Mouse (Mus musculus) C2C12 (cell line): Measurements from ENCODE around the gene Tbc1d16. TPM values are rescaled to one million over a fixed set of nuclear protein-coding genes. Genes with fewer than 3 reads are reported as not detected.

Experiments used
- H3K27me3 ChIP-seq: one replicate; pipeline ENCODE4 v1.6.1; 2011; ENCODE audit not compliant: control insufficient read depth, insufficient read depth, insufficient read length
- H3K36me3 ChIP-seq: one replicate; pipeline ENCODE4 v1.6.1; 2011; ENCODE audit not compliant: control insufficient read depth, insufficient read depth
- H3K4me3 ChIP-seq: one replicate; pipeline ENCODE4 v1.5.1; 2011; ENCODE audit warnings: mild to moderate bottlenecking, control low read depth; ENCODE audit not compliant: poor library complexity, insufficient read depth, severe bottlenecking
- H3K79me2 ChIP-seq: one replicate; pipeline ENCODE4 v1.6.1; 2011; ENCODE audit not compliant: control insufficient read depth, insufficient read depth
- H3K79me3 ChIP-seq: one replicate; pipeline ENCODE4 v1.6.1; 2011; ENCODE audit warnings: low read depth, control low read depth
- H3ac ChIP-seq: one replicate; pipeline ENCODE3; 2011; ENCODE audit warnings: low read depth; ENCODE audit not compliant: control insufficient read depth, insufficient read length
- CEBPB ChIP-seq: IDR thresholded peaks from one replicate; pipeline ENCODE4 v1.6.1; 2011; ENCODE audit warnings: low read depth, mild to moderate bottlenecking, control low read depth, moderate library complexity
- CTCF ChIP-seq: IDR thresholded peaks from one replicate; pipeline ENCODE4 v1.5.1; 2011; ENCODE audit not compliant: control insufficient read depth, insufficient read depth, insufficient read length
- FOSL1 ChIP-seq: IDR thresholded peaks from one replicate; pipeline ENCODE4 v1.8.0; 2011; ENCODE audit warnings: mild to moderate bottlenecking, low read length; ENCODE audit not compliant: poor library complexity, insufficient read depth, severe bottlenecking
- MAX ChIP-seq: IDR thresholded peaks from one replicate; pipeline ENCODE4 v1.6.1; 2011; ENCODE audit warnings: mild to moderate bottlenecking, control low read depth
- MYOD1 ChIP-seq: IDR thresholded peaks from one replicate; pipeline ENCODE4 v1.6.1; 2011; ENCODE audit warnings: low read depth; ENCODE audit not compliant: control insufficient read depth, insufficient read length
- MYOG ChIP-seq: IDR thresholded peaks from one replicate; pipeline ENCODE4 v1.6.1; 2011; ENCODE audit not compliant: control insufficient read depth, insufficient read length; ENCODE audit errors: extremely low read depth
- USF1 ChIP-seq: IDR thresholded peaks from one replicate; pipeline ENCODE4 v1.6.1; 2011; ENCODE audit warnings: low read depth, mild to moderate bottlenecking, control low read depth, moderate library complexity
- polyA plus RNA-seq: library from polyadenylated mRNA; unstranded; fragments of >200 nt; fragmentation: generic; extraction: Trizol; gene quantifications from one replicate; pipeline ENCODE4 v1.2.1, GENCODE M21; 2012; ENCODE audit warnings: missing spikeins

Gene Tbc1d16
- polyA plus RNA-seq, 1 experiment: 4.9 TPM

GRCm38 (mm10) chr11:119225634-119226033, 2.7 kb downstream of the Tbc1d16 start:
- Histone ChIP-seq H3K36me3 (no peaks in the 10 kb centered on the region), H3K4me3 (no peak overlapping the region), H3ac (no peak overlapping the region), H3K79me3 (no peaks in the 10 kb centered on the region), H3K27me3 (peaks cover 15% of the 10 kb centered on the region), H3K79me2 (no peaks in the 10 kb centered on the region)
- TF ChIP-seq MYOG: no peak

DNA sequence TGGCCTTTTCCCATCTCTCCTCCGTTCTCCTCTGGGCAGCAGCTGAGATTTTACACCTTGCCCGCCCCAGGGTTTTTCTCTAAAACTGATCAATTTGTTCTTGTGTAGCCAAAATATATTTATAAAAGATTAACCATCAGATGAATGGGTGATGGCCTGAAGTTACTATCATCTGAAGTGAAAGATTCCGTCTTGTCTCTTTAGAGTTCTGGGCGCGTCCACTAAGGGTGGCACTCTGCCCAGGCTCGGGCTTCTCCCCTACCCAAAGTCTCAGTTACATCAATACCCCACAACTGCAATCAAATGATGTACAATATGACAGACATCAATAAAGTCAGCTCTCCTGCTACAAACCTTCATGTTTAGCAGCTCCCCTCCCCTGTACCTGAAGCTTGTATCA, 3.4 kb downstream of the Tbc1d16 start:
- no peak overlapping the region for H3ac ChIP-seq
- TF ChIP-seq CTCF (no peak), CEBPB (no peak), MYOD1 (no peak), MAX (no peak), USF1 (no peak), FOSL1 (no peak), MYOG (no peak)
- no peak overlapping the region for H3K4me3 ChIP-seq
- H3K79me2 ChIP-seq: no peaks in the 10 kb centered on the region
- no peaks in the 10 kb centered on the region for H3K36me3 ChIP-seq
- H3K79me3 ChIP-seq: no peaks in the 10 kb centered on the region
- peaks cover 8% of the 10 kb centered on the region for H3K27me3 ChIP-seq

DNA sequence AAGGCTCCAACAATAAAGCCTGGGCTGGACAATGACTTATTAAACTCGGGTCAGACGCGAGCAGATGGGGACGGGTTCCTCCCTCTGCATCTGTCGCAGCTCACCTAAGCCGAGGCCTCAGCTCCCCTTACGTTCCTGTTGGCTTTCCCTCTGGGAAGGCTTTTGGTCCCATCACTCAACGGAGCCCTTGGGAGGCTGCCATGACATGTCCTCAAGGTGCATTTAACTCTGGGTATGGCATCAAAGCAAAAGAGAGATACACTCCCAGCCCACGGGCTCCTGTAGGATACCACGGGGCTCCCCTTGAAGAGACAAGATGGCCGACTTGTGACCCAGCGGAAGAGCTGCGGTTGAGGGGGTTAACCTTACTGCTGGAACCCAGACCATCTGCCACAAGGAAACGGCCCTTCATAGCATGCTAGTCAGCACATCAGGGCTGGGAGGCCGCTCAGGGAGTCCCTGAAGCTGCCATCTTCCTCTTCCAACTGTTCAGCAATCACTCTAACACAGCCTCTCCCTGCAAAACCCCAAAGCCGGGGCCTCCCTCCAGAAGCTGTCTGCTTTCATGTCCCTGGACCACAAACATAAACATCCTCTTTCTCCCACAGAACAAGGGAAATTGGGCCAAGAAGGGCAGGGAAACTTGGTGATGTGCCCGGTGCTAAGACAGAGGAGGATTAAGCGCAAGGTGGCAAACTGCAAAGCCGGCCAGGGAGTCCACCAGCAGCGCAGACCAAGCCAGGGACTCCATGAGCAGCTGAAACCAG, 5.0 kb downstream of the Tbc1d16 start:
- H3K27me3 ChIP-seq: no peaks in the 10 kb centered on the region
- no peak overlapping the region for H3ac ChIP-seq
- no peaks in the 10 kb centered on the region for H3K79me2 ChIP-seq
- no peaks in the 10 kb centered on the region for H3K36me3 ChIP-seq
- H3K4me3 ChIP-seq: no peak overlapping the region
- H3K79me3 ChIP-seq: no peaks in the 10 kb centered on the region
- no peak for TF ChIP-seq MYOD1
- TF ChIP-seq FOSL1: no peak
- no peak for TF ChIP-seq MYOG
- TF ChIP-seq CEBPB: no peak
- no peak for TF ChIP-seq CTCF

GRCm38 (mm10) chr11:119221812-119222510, 6.3 kb downstream of the Tbc1d16 start:
- H3K79me3 ChIP-seq: no peaks in the 10 kb centered on the region
- TF ChIP-seq USF1 (no peak), MYOG (no peak), CEBPB (no peak), MAX (no peak)
- no peaks in the 10 kb centered on the region for H3K36me3 ChIP-seq
- no peak overlapping the region for H3K4me3 ChIP-seq
- no peaks in the 10 kb centered on the region for H3K27me3 ChIP-seq
- H3ac ChIP-seq: no peak overlapping the region
- no peaks in the 10 kb centered on the region for H3K79me2 ChIP-seq

DNA sequence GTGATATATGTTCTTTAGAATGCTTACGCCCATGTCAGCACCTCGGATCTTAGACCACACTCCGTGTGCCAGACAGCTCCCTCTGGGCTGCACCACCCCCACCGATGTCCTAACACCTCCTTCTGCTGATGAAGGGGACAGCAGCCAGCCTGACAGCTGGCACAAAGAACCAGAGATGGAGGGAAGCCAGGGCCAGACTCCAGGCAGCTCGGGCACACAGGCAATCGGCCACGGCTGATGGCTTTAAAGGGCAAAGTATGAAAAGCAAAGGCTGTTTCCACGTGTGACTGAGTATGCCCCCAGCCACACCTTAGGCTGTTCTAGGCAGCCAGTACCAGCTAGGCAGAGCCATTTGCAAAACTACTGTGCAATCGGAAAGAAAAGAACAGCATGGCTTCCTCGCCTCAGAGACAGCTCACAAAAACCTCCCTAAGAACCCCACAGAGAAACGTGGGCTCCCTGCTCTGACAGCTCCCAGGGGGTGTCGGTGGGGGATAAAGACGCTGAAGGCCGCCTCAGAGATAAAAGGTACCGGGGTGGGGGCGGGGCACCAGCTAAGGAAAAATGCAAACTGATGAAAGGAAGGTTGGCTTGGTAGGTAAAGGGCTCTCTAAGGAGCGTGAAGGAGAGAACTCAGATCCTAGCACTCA, 8.4 kb downstream of the Tbc1d16 start:
- Histone ChIP-seq H3ac (no peak overlapping the region), H3K27me3 (no peaks in the 10 kb centered on the region)
- TF ChIP-seq FOSL1: no peak
- TF ChIP-seq MYOG: no peak
- no peak for TF ChIP-seq MAX
- no peak for TF ChIP-seq CEBPB
- TF ChIP-seq MYOD1: no peak
- TF ChIP-seq USF1: no peak
- no peak for TF ChIP-seq CTCF

More for the DNA sequence above, 8.4 kb downstream of the Tbc1d16 start:
- no peak overlapping the region for H3K4me3 ChIP-seq
- no peaks in the 10 kb centered on the region for H3K79me3 ChIP-seq
- H3K36me3 ChIP-seq: no peaks in the 10 kb centered on the region
- H3K79me2 ChIP-seq: no peaks in the 10 kb centered on the region
